Mouse (Mus musculus) embryo, embryonic 9.5 days (tissue): Measurements from ENCODE around the gene Ccin.

Experiments
- DNase-seq: peaks from one replicate; pipeline ENCODE4 v3.0.0-alpha.2; 2017; ENCODE audit errors: extremely low spot score

The Ccin gene

DNA sequence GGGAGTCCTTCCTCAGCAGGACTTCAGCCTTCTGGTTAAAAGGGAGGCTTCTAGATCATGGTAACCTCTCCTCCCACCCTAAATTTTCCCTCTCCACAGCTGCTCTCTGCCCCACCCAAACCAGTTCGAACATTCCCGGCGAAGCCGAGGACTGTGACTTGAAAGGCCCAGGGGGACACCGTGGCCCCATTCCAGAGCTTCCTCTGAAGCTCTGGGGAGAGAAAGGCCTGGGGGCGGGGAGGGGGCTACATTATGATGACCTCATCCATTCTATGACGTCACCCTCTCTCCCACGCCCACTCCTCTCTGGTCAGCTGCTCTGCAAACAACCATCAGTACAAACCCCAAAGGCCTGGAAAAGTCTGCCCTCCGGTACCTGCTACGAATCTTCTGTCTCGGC is at the start of gene Ccin:
Ccin (plus strand) TSS at position 303 of the 400 bp plus-strand sequence.
- no peak for DNase-seq

DNA sequence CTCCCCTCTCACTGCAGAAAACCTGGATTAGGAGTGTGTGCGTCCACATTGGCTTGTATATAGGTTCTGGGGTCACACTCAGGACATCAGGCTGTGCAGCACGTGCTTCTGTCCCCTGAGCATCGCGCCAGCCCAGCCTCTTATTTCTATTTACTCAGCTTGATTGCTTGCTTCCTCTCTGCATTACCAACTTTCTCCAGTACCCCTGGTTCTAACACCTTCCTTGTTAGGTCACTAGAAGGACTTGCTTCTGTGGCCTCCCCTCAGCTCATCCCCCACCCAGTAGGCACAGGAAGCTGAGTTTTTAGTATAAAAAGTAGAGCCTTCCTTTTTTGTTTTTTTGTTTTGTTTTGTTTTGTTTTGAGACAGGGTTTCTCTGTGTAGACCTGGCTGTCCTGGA is 47.1 kb upstream of the Ccin start:
- no peak for DNase-seq

DNA sequence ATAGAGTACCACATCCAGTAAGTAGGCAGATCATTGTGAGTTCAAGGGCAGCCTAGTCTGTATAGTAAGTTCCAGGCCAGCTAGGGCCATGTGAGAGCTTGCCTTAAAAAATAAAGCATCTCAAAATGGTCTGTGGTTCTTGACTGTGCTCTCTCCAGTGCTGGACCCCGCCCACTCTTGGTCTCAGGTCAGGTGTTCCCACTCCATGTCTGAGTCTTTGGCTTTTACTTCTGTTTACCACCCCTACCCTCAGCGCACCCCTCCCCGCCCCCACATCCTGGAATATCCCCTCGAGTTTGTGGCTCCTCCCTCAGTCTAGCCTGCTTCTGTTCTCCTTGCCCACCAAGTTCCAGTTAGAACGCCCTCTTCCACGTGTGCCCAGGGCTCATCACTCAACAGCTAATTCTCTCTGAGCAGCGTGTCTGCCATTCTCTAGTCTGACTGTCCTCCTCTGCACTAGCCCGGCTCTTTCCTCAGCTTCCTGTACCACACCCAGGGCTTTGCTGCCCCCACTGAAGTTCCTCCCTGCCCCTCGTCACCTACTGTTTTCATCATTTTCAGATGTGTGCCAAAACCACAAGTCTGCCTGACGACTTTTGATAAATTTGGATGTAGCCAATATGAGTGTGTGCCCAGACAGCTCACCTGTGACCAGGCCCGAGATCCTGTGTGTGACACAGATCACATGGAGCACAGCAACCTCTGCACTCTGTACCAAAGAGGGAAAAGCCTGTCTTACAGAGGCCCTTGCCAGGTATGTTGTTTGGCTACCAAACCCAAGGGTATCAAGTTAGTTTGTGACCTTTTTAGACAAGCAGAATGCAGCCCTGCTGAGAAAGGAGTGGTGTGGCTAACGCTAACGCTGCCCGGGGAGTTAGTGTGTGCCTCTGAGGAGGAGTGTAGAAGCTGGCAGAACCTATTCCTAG is 46.3 kb upstream of the Ccin start:
- DNase-seq, result no peak

DNA sequence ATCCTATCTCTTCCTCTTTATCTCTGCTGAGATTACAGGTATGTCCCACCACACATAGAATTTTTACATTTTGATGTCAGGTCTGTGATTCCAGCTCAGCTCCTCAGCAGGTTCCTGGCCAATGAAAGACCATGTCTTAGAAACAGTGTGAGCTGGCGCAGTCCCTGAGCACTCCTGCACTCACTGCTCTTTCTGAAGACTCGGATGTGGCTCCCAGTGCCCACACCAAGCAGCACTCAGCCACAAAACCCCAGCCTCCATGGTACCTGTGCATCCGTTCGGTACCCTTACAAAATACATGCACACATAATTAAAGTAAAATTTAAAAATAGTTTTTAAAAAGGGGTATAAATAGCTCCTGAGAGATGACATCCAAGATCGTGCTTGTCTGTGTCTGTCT is 42.0 kb upstream of the Ccin start:
- no peak for DNase-seq

DNA sequence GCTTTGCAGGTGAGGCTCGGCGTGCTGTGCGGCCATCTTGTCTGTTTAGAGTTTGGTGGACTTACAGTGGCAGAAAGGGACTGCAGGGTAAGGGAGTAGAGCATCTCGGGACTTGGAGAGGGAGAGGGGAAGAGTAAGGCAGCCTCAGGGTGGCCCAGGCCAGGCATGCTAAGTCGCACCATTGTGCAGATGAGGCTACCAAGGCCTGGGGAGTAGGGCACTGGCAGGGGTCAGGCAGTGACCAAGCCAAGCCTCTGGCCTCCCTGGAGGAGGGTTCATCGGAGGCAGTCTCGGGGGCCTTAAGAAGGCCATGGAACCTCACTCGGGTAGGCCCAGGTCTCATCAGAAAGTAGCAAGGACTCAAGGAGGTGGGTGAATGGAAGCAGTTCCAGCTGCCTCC is 40.9 kb upstream of the Ccin start:
- no peak for DNase-seq

DNA sequence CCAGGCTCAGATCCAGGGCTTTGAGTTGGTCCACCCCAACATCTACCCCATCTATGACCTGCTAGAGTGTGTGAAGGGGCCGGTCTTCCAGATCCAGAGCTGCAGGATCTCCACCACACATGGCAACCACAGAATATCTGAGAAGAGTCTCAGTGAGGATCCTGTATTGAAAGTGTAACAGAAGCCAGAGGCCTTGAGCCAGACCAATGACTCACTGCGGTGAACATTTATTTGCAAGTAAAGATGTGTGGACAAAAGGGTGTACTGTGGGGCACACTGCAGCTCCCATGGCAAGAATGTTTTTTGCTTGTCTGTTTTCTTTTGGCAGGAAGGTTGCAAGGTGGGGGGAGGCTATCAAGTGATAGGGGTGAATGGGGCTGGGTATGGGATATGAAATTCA is 35.7 kb upstream of the Ccin start:
- no peak for DNase-seq

DNA sequence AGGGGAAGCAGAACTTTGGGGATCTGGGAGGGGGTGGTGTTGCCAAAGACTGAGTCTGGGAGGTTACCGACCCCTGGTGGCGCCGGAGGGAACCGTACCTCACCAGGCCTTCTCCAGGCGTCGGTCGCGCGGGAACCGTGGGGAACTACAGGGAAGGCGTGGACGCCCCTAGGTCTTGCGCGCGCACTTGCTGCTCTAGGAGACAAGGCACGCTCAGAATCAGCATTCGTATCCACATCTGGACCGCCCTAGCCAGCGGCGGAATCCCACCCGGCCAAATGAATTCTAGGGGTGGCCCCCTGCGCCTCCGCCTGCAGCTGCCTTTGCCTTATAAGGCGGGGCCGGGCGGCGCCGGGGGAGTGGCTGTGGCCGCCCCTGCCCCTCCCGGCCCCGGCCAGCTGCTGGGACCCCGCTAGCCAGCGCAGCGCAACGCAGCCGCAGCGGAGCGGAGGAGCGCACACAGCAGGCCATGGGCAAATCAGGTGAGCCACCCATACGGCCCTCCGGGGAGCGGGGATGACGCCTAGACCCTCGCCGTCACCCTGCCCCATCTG is 25.9 kb upstream of the Ccin start, which contains the start of gene Glipr2:
Glipr2 (plus strand) TSS at position 110 of the 554 bp plus-strand sequence.
- peak; percentile 91 for DNase-seq

DNA sequence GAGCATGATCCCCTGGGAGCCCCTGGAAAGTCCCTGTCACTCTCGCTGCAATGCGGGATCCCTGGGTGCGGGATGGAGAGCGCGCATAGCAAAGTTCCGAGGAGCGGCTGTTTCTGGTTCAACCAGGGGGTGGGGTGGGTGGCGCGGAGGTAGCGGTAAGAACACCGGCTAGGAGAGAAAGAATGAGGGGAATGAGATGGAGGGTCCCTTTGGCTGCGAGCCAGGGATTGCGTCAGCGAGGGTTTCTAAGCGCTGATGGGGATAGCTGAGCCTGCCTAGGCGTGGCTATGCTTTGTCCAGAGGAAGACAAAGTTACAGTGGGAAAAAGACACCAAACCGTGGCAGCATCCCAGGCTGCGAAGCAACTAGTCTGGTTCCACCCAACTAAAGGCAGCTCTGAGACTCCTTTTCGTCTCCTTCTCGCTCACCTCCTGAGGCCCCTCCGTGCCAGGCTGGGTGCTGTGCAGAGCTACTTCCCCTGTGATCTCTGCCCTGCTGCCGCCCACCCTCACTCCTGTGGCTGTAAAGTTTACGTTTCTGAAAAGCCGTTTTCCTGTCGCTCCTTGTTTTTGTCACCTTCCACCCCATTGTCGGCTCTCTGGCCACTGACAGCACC is 25.3 kb upstream of the Ccin start:
- no peak for DNase-seq

DNA sequence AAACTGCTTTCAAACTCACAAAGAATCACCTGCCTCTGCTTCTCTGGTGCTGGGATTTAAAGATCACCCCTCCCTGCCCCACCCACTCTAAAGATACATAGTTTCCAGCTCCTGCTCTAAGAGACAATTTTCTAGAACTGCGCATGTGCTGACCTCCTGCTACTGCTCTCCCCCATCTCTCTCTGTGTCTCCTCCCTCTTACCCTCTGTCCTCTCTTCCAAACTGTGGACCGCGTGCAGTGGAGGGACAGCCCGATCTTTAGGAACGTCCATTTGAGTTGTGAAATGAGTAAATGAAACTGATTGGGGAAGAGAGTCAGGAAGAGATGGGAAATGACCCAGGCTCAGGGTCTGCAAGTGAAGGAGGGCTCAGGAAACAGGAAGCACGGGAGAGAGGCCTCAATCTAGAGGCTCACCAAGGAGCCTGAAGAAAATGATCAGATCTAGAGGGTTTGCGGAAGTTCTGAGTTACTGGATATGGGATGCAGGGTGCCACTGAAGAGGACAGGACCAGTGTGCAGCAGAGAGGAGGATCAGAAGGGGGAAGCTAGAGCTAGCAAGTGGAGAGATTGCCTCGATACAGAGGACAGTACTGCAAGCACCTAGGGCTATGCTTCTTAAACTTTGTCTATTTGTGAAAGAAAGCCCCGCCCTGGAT is 23.6 kb upstream of the Ccin start:
- DNase-seq, result no peak

DNA sequence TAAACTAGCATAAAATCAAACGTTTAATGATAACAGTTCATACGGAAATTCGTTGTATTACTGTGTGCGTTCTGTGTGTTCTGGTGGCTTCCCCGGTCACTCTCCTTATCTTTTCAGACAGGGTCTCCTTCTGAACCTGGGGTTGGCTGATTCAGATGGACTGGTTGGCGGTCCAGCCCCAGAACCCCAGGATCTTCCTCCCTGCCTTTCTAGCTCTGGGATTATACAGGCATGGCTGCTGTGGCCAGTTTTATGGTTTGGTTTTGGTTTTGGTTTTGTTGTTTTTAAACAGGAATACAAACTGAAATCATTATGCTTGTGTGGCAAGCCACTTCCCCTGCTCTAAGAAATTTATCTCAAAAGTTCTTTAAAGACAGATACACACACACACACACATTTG is 23.1 kb upstream of the Ccin start:
- no peak for DNase-seq

DNA sequence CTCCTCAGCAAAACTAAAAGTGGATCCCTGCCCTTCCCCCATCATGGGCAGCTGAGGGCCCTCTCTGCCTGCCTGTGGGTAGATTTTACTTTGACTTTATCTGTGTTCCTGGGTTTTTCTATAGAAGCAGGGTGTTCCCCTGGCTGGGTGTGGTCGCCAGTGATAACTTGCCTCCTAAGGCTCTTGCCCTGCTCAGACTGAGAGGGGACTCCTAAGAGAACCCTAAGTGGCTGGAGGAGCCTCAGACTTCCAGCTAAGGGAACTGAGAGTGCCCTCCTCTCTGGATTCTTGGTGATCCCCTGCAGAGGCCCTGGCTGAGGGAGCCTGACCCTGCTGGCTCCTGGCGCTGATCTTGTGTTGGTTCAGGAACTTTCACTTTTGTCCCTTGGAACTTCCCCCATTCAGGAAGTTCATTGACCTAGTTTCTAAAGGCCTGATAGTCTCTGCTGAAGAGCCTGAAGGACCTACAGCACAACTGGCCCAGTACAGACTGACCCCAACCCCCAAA is 18.9 kb upstream of the Ccin start:
- DNase-seq, result no peak

DNA sequence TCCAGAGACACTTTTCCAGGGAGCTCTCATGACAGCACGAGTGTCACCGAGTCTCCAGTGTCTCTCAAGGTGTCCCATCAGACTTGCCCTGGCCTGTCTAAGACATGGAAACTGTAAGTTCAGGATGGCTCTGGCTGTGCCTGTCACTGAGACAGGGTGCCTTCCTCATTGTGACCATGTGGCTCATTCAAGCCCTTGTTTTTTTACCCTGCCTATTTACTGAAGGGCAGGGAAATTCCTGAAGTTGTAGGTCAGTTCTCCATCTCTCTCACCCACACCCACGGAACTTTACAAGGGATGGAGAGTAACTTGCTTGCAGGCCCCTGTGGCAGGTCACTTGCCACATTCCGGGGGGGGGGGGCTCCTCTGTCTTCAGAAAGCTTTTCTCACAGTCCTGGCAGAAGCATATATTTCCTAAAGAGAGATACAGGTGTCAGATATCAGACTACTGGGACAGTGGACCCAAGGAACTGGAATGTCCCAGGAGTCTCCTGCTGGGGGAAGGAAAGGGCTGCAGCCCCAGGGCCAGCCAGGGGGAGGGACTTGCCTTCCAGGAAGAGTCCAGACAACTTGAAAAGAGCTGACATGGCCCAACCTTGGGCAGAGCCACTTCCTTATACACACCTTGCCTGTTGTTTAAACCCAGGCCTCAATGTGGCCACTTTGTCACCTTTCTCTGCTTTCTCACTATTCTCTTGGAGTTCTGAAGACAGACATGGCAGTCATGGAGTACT is 18.2 kb upstream of the Ccin start:
- no peak for DNase-seq

DNA sequence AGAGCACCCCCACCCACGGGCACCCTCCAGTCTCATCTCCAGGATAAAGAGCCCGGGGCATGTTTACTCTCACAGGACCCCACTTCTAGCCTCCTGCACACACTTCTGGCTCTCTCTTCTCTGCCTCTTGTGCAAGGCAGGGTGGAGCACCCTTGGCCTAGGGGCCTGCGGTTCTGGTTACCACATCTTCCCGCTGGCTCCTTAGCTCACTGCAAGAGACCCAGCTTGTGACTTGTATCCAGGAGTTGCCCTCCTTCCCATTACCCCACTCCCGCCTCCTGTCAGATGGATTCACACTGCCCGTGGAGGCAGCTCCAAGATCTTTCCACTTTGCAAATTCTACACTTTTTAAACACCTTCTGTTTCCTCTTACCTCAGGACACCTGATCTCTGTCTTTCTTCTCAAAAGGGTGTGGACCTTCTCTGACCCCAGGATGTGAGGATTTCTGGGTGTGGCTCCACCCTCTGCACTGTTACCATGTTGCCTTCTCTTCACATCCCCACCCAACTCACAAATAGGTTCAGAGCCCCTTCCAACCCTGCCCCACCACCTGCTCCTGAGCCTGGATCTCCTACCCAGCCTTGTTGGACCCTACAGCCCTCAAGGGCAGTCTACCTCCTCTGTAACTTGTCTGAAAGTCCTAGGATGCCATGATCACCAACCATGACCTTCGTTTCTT is 17.3 kb upstream of the Ccin start:
- no peak for DNase-seq

DNA sequence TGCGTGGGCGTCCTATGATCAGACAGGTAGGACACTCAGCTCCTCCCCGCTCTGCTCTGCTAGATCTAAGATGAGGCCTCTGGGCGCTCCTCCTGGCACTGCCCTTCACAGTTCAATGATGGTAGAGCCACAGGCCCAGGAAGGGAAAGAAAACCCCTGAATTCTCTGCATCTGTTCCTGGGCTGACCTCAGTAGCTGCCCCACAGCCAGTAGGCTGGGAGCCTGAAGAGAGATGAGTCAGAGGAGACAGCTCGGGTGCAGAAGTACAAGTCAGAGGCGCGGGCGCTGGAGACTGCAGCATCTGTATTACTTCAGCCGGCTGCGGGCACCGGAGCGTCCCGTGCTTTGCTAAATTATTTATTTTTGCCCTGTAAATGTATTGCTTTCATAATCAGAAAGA is 14.6 kb upstream of the Ccin start:
- DNase-seq, result no peak

DNA sequence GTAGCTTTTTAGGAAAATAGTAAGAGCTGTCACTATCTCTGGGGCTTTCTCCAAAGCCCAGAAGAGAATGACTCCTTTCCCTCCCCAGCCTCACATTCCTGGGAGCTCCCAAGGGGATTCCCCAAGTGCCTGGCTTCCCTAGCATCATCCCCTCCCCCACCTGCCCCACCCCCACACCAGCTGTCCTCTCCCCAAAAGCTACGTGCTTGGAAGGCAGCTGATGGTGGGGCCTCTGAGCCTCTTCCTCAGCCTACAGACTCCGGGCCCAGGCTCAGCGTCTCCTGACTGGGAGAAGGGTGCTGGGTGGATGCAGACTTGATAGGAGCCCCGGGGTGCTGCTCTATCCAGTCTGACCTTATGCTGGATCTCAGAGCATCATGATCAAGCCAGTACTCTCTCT is 13.9 kb upstream of the Ccin start:
- peak; percentile 53 for DNase-seq

DNA sequence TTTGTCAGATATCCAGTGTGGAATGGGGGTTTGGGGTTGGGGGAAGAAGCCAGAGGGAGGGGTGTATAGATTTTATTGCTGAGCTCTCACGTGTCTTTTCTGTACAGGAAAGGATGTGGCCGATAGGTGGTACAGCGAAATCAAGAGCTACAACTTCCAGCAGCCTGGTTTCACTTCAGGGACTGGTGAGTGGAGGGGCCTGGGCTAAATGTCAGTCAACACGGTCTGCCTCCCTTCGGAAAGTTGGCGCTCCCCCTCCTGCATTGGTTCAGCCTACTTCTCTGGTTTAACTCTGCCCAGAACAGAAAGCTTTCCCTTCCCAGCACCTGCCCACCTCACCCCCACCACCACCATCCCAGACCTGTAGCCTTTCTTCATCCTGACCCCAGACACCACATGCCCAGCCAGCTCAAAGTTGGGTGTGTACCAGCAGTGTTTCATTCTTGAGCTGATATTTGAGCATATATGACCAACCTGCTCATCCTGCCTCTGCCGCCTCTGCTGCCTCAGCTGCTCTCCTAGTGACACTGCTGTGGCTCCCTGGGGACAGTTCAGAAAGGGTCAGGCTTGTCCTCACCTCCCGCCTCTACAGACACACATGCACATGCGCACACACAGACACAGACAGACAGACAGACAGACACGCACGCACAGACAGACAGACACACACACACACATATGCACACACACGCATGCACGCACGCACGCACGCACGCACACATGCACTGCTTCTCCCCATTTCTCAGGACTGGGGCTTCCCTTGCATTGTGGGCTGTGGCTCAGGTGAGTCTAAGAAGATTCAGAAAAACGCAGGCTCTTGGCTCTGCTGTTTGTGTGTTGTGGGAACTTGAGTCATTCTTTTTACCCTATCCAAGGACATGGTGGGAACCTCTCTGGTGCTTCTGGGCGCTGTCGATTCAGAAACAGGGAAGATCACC is 12.6 kb upstream of the Ccin start:
- DNase-seq, result no peak

DNA sequence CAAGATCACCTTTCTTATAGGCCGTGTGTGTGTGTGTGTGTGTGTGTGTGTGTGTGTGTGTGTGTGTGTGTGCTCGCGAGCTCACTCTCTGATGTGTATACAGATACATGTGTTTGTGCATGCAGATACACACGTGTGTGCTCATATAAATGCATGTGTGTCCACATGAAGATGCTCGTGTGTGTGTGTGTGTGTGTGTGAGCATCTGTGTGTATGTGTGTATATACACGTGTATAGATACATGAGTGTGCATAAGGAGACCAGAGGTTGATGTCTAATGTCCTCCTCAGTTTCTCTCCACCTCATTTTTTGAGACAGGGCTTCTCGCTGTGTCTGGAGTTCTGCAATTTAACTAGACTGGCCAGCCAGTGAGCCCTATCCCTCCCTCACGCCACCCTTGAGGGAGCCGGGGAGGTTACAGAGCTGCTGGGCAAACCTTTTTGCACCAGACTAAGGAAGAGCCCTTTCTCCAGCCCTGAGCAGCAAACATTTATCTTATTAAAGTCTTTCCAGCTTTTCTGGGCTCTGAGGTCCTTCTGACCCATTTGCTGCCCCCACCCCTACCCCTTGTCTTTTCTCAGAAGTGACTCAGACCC is 11.6 kb upstream of the Ccin start:
- DNase-seq, result no peak

DNA sequence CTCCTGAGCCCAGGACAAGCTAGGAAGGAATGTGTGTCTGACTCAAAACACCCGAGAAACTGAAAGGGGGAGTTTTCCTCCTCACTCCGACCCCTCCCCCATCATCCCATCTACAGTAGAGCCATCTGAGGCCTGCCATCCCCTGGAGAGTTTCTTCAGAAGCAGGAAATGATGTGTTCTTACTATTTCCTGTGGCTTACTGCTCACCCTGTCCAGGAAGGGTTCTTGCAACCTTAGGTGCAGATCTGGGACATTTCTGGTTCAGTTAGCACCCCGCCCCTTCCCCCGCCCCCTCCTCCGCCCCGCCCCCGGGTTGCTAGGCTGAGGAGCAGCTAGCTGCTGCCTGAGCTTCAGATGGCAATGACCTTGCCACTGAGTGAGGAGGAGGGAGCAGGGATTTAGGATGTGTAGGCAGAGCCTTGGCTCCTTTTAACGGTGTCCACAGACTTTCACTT is 11.1 kb upstream of the Ccin start:
- DNase-seq, result peak; percentile 80

DNA sequence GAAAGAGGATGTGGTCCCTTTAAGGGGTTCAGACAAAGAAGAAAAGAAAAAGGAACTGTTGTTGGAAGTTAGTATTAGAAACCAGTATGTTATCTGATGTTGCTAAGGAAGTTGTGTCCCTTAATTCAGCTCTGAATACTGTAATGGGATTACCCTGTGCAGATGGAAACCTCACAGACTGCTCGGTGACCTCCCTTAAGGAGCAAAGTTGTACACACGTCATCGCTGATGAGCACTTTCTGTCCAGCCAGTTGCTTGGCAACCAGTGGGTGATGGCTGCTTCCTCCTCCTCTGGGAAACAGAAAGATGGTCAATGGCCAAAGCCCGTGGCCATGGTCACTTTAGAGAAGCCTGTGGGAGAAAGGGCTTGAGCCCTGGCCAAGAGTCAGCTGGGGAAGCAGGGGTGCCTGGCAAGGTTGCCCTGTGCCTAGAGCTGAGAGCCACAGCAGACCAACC is 9.7 kb upstream of the Ccin start:
- no peak for DNase-seq
